Mouse (Mus musculus) macrophage (primary cell): ENCODE measurements around the gene Oxct1. TPM values are rescaled to one million over a fixed set of nuclear protein-coding genes. Genes with fewer than 3 reads are reported as not detected.

ENCODE experiments used
- H3K27ac ChIP-seq: fragments of 350-480 bp; formaldehyde crosslinking; 2 replicates; pipeline ENCODE4 v1.9.0; 2021
- H3K36me3 ChIP-seq: fragments of 350-480 bp; formaldehyde crosslinking; 2 replicates; pipeline ENCODE4 v1.9.0; 2021; ENCODE audit errors: inconsistent target
- H3K4me3 ChIP-seq: fragments of 350-480 bp; formaldehyde crosslinking; 2 replicates; pipeline ENCODE4 v1.9.0; 2021; ENCODE audit errors: inconsistent target
- H3K79me2 ChIP-seq: fragments of 350-480 bp; formaldehyde crosslinking; 2 replicates; pipeline ENCODE4 v1.9.0; 2021; ENCODE audit errors: inconsistent target
- WGBS: methylation state at CpG from one replicate; pipeline ENCODE4 v1.1.7; 2026; ENCODE audit warnings: inconsistent platforms; ENCODE audit not compliant: missing documents; 5-methylcytosine and 5-hydroxymethylcytosine counted together
- polyA plus RNA-seq: library from polyadenylated mRNA; stranded (reverse); fragments of 250-400 nt; gene quantifications from 3 replicates; pipeline ENCODE4 v1.2.4, GENCODE M21; 2018; ENCODE audit warnings: inconsistent platforms

Oxct1 gene
- polyA plus RNA-seq, 1 experiment from 2014 or later = 181 TPM

- Histone ChIP-seq H3K36me3 (no peaks in the 10 kb centered on the region), H3K27ac (no peak overlapping the region), H3K79me2 (no peaks in the 10 kb centered on the region), H3K4me3 (no peak overlapping the region)
- WGBS = 87% methylated on average over 4 of the region's 4 CpGs
Observed at GRCm38 (mm10) chr15:4020711-4021110, 5.5 kb upstream of the Oxct1 start.

DNA sequence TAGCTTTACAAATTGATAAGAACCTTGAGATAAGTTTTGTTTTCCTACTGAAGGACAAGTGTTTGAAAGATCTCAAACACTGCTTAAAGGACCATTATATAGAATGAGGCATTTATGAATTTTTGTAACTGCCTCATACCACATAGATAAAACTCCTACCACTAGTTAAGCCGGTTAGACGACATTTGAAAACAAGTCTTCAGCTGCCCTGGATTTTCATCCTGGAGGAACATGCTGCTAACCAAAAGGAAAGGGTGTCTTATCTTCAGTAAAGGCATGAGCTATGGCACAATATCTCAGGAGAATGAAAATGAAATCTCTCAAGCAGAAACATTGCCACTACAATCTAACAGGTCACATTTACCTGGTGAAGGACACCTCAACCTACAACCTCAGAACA is 2.4 kb upstream of the Oxct1 start:
- Histone ChIP-seq H3K4me3 (no peak overlapping the region), H3K27ac (no peak overlapping the region), H3K36me3 (no peaks in the 10 kb centered on the region), H3K79me2 (peaks cover 14% of the 10 kb centered on the region)
- 100% methylated on average over 2 of the region's 2 CpGs for whole genome bisulfite sequencing

- WGBS = 73% methylated on average over 13 of the region's 13 CpGs
- Histone ChIP-seq H3K79me2 (peaks cover 26% of the 10 kb centered on the region), H3K36me3 (no peaks in the 10 kb centered on the region), H3K4me3 (no peak overlapping the region), H3K27ac (peak overlapping the region; percentile 68)
Observed at GRCm38 (mm10) chr15:4024726-4025507, 1.3 kb upstream of the Oxct1 start.

DNA sequence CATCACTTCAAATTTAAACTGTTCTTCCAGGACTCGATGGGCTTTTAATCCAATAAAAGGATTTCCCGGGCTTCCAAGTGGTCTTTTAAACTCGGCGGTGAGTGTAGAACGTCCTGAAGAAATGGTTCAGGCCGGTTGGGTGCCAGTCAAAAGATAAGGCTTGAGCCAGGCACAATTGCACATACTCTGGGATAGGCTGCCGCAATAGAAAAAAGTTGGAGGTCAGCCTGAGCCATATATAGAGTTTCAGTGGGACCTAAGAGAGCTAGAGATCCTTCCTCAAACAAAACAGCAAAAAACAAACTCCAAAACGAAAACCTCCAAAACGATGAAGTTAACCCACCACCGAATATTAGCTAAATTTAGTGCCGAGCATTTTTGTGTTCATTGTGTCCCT is 677 bp upstream of the Oxct1 start:
- peak overlapping the region; percentile 68 for H3K27ac ChIP-seq
- H3K4me3 ChIP-seq = no peak overlapping the region
- WGBS = 74% methylated on average over 10 of the region's 11 CpGs
- H3K36me3 ChIP-seq = no peaks in the 10 kb centered on the region
- peaks cover 32% of the 10 kb centered on the region for H3K79me2 ChIP-seq

- peak overlapping the region; percentile 81 for H3K27ac ChIP-seq
- WGBS = 2% methylated on average over 52 of the region's 65 CpGs
Observed at GRCm38 (mm10) chr15:4026831-4027584, 825 bp downstream of the Oxct1 start.

DNA sequence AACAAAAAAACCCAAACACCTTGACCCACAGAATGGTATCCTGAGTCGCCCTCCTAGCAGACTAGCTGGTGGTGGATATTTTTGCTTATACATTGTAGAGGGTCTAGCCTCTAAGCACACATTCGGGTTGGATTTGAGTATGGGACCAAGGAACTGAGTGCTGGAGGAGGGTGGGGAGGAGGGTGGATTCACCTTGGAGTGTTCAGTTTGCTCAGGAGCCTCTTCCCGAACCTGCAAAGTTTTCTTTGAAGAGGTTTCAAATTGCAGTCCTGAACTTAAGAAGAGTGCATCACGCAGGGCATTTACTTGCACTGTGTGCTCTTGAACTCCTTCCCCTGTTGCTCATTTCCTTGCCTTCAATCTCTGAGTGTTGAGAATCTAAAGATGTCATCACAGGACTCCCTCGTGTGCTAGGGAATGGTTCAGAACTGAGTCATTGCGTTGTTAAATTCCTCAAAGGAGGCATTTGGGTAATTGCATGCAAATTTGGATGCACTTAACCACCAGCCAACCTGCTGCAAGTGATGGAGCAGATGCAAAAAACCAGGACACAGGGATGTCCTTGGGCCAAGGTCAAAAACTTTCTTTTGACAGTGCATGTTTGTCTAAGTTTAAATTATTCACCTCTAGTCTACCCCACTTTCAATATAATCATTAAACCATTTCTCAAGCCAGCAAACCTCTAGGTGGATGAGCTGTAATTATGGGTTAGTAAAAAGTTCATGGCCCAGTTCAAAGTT is 1.7 kb downstream of the Oxct1 start:
- whole genome bisulfite sequencing = 13% methylated on average over 6 of the region's 6 CpGs
- H3K36me3 ChIP-seq = no peaks in the 10 kb centered on the region
- peaks cover 55% of the 10 kb centered on the region for H3K79me2 ChIP-seq
- H3K27ac ChIP-seq = peak overlapping the region; percentile 81
- H3K4me3 ChIP-seq = peak overlapping the region; percentile 57

More at GRCm38 (mm10) chr15:4026831-4027584, 825 bp downstream of the Oxct1 start:
- no peaks in the 10 kb centered on the region for H3K36me3 ChIP-seq
- peaks cover 47% of the 10 kb centered on the region for H3K79me2 ChIP-seq
- H3K4me3 ChIP-seq = peak overlapping the region; percentile 57

DNA sequence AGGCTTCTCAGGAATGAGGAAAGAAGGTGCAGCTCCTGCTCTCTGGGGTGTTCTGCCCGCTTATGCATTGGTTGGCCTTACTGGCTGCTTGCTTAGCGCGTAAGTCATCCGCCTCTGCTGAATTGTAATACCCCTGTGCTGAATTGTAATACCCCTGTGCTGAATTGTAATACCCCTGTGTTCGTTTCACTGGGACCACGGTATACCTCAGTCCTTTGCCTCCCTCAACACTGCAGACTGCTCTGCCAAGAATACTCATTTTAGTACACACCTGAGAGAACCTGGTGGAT is 2.2 kb downstream of the Oxct1 start:
- WGBS = 94% methylated on average over 6 of the region's 6 CpGs
- H3K79me2 ChIP-seq = peaks cover 60% of the 10 kb centered on the region

GRCm38 (mm10) chr15:4028960-4029359 is 2.8 kb downstream of the Oxct1 start:
- H3K79me2 ChIP-seq = peaks cover 66% of the 10 kb centered on the region
- H3K36me3 ChIP-seq = no peaks in the 10 kb centered on the region
- H3K4me3 ChIP-seq = no peak overlapping the region
- H3K27ac ChIP-seq = no peak overlapping the region

More for the DNA sequence above, 2.2 kb downstream of the Oxct1 start:
- Histone ChIP-seq H3K36me3 (no peaks in the 10 kb centered on the region), H3K27ac (no peak overlapping the region), H3K4me3 (no peak overlapping the region)

GRCm38 (mm10) chr15:4033168-4034004 is 7.2 kb downstream of the Oxct1 start:
- Histone ChIP-seq H3K27ac (no peak overlapping the region), H3K36me3 (peaks cover 34% of the 10 kb centered on the region), H3K79me2 (peaks cover 76% of the 10 kb centered on the region), H3K4me3 (no peak overlapping the region)
- WGBS = 72% methylated on average over 3 of the region's 3 CpGs

DNA sequence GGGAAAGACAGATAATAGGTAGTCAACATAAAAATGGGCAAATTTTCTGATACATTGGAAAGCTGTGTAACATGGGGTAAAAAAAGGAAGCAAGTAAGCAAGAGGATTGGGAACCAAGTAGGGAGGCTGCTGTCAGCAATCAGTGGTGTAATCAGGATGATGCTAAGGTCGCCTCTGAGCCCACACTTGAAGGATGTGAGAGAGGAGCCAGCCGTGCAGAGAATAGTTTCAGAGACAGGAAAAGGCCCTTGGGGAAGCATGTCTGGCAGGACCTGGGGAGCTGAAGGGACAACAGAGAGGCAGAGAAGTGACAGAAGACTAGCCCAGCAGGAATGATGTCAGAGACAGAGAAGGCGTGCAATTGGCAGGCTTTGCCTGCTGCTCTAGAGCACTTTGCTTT is 16.2 kb downstream of the Oxct1 start:
- H3K27ac ChIP-seq = no peak overlapping the region
- H3K36me3 ChIP-seq = peaks cover 45% of the 10 kb centered on the region
- WGBS = 47% methylated on average over 3 of the region's 3 CpGs
- H3K4me3 ChIP-seq = no peak overlapping the region
- no peaks in the 10 kb centered on the region; the same call in 1 of the 2 replicates for H3K79me2 ChIP-seq

DNA sequence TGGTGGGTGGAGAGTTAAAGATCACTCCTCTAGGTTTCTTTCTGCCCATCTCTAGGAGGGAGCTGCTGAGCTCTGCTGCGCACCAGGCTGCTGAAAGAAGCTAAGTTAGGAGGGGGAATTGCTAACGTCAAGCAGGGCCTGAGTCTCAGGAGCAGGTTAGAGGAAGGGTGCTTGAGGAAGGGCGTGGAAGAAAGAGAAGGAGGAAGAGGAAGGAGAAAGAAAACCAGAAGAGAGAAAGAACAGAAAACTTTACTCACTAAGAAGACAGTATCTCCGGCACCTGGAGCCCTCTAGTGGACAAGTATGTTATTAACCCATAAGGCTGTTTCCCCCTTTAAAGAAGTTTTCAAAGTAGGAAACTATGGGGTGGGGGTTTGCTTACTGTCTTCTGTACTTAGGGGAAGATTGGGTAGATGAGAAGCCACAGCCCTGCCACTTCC is 16.9 kb downstream of the Oxct1 start:
- H3K79me2 ChIP-seq = no peaks in the 10 kb centered on the region; the same call in 1 of the 2 replicates

DNA sequence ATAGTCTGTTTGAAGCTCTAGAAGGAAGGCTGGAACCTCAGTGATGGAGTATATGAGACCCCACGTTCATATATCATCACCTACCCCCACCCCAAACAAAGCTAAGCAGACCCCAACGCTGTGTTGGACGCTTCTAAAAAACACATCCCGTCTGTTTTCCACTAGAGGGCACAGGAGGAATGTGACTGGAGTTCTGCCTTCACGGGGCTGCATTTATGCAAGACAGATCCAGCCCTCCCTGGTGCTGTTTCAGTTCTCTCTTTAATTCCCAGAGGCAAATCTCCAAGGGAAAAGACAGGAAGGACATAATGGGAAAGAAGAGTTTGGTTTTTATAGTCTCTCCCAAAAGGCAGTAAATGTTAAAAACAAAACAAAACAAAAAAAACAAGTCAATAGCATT is 30.4 kb downstream of the Oxct1 start:
- 59% methylated on average over 5 of the region's 5 CpGs for WGBS
- peaks cover 90% of the 10 kb centered on the region for H3K36me3 ChIP-seq
- no peaks in the 10 kb centered on the region for H3K79me2 ChIP-seq
- no peak overlapping the region for H3K27ac ChIP-seq
- no peak overlapping the region for H3K4me3 ChIP-seq

More for the DNA sequence above, 16.9 kb downstream of the Oxct1 start:
- H3K27ac ChIP-seq = no peak overlapping the region
- peaks cover 44% of the 10 kb centered on the region for H3K36me3 ChIP-seq
- H3K4me3 ChIP-seq = no peak overlapping the region
- 24% methylated on average over 4 of the region's 4 CpGs for WGBS

- Histone ChIP-seq H3K36me3 (peaks cover 82% of the 10 kb centered on the region), H3K27ac (no peak overlapping the region), H3K4me3 (no peak overlapping the region), H3K79me2 (no peaks in the 10 kb centered on the region)
- WGBS = 93% methylated on average over 5 of the region's 5 CpGs
Observed at GRCm38 (mm10) chr15:4063574-4063973, 37.4 kb downstream of the Oxct1 start.

- Histone ChIP-seq H3K79me2 (no peaks in the 10 kb centered on the region), H3K27ac (no peak overlapping the region), H3K36me3 (peaks cover 79% of the 10 kb centered on the region), H3K4me3 (no peak overlapping the region)
- 92% methylated on average over 7 of the region's 7 CpGs for whole genome bisulfite sequencing
Observed at GRCm38 (mm10) chr15:4064013-4064412, 37.8 kb downstream of the Oxct1 start.
